Mouse (Mus musculus): ENCODE data around the gene Eef2.

Eef2 gene

GRCm38 (mm10) chr10:81176466-81177271 is at the start of gene Eef2:
Gene Eef2 (plus strand): TSS chr10:81176631.
- DNase-seq (ENCODE audit: low read depth, low spot score) = peak; percentile 90

- DNase-seq (ENCODE audit: low read depth, low spot score) = no peak
Measured at GRCm38 (mm10) chr10:81134181-81134587, 42.2 kb upstream of the Eef2 start.

GRCm38 (mm10) chr10:81134966-81135681 is 41.3 kb upstream of the Eef2 start, which contains the start of gene Zbtb7a:
Gene Zbtb7a (plus strand): TSS chr10:81135220.
- no peak for DNase-seq (ENCODE audit: low read depth, low spot score)

- DNase-seq (ENCODE audit: low read depth, low spot score) = no peak
Measured at GRCm38 (mm10) chr10:81135831-81136705, 40.4 kb upstream of the Eef2 start.

- DNase-seq (ENCODE audit: low read depth, low spot score) = no peak
Measured at GRCm38 (mm10) chr10:81136706-81137231, 39.7 kb upstream of the Eef2 start.

GRCm38 (mm10) chr10:81137252-81138130 is 38.9 kb upstream of the Eef2 start:
- DNase-seq (ENCODE audit: low read depth, low spot score) = peak; percentile 93

GRCm38 (mm10) chr10:81138131-81138782 is 38.2 kb upstream of the Eef2 start:
- no peak for DNase-seq (ENCODE audit: low read depth, low spot score)

- no peak for DNase-seq (ENCODE audit: low read depth, low spot score)
Measured at GRCm38 (mm10) chr10:81138821-81139528, 37.5 kb upstream of the Eef2 start.

- no peak for DNase-seq (ENCODE audit: low read depth, low spot score)
Measured at GRCm38 (mm10) chr10:81139529-81139846, 36.9 kb upstream of the Eef2 start.

- DNase-seq (ENCODE audit: low read depth, low spot score) = no peak
Measured at GRCm38 (mm10) chr10:81140005-81140404, 36.4 kb upstream of the Eef2 start.

GRCm38 (mm10) chr10:81140717-81141454 is 35.5 kb upstream of the Eef2 start:
- DNase-seq (ENCODE audit: low read depth, low spot score) = no peak

- DNase-seq (ENCODE audit: low read depth, low spot score) = no peak
Measured at GRCm38 (mm10) chr10:81141455-81142210, 34.8 kb upstream of the Eef2 start.

GRCm38 (mm10) chr10:81142551-81142981 is 33.9 kb upstream of the Eef2 start:
- no peak for DNase-seq (ENCODE audit: low read depth, low spot score)

- DNase-seq (ENCODE audit: low read depth, low spot score) = no peak
Measured at GRCm38 (mm10) chr10:81143157-81143633, 33.2 kb upstream of the Eef2 start.

GRCm38 (mm10) chr10:81143845-81144437 is 32.5 kb upstream of the Eef2 start:
- no peak for DNase-seq (ENCODE audit: low read depth, low spot score)

GRCm38 (mm10) chr10:81144667-81145066 is 31.8 kb upstream of the Eef2 start:
- DNase-seq (ENCODE audit: low read depth, low spot score) = no peak

- DNase-seq (ENCODE audit: low read depth, low spot score) = no peak
Measured at GRCm38 (mm10) chr10:81145307-81145706, 31.1 kb upstream of the Eef2 start.

- no peak for DNase-seq (ENCODE audit: low read depth, low spot score)
Measured at GRCm38 (mm10) chr10:81145778-81146177, 30.7 kb upstream of the Eef2 start.
